Mouse (Mus musculus): Measurements from ENCODE around the gene Rps6kc1.
"Not testable (repeated sequence)": the region's sequence is repeated elsewhere in the genome, so short reads cannot be mapped to it uniquely, and the experiment has no call there.

Gene Rps6kc1

DNA sequence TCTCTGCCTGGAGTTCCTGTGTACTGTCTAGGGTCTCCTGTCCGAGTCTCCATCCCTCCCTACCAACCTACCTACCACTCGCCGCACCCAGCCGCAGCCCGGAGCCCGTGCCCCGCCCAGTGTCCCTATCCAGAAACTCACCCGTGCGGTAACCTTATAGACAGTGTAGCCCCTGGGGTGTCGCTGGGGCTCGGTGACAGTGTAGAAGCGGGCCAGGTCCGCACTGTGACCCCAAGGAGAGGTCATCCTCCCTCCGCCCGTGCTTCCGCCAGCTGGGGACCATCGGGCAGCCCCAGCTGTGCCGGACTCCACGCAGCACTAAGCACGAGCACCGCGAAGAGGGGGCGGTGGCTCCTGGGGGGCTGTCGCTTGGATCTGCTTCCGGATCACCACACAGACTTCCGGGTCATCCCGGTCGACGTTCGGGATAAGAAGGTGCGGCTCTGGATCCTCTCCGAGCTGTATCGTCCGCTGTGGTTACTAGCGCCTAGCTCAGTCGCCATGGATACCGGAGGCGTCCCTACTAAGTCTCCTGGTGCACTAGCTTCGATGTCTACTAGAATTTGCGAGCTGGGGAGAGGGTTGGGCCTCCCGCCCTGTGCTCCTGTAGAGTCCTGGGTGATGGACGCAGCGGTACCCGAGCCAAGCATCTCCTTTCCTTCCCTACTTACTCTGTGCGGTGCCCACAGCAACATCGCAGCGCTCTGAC lies at the start of gene Rps6kc1:
TSS of gene Rps6kc1 (minus strand) at position 356 of the 709 bp plus-strand sequence.
- peak; percentile 88 for DNase-seq (ENCODE audit: low spot score)

GRCm38 (mm10) chr1:190958821-190959220 lies 47.3 kb upstream of the Rps6kc1 start:
- no peak for DNase-seq (ENCODE audit: low spot score)

GRCm38 (mm10) chr1:190953009-190953408 lies 41.4 kb upstream of the Rps6kc1 start:
- DNase-seq (ENCODE audit: low spot score) = no peak

DNA sequence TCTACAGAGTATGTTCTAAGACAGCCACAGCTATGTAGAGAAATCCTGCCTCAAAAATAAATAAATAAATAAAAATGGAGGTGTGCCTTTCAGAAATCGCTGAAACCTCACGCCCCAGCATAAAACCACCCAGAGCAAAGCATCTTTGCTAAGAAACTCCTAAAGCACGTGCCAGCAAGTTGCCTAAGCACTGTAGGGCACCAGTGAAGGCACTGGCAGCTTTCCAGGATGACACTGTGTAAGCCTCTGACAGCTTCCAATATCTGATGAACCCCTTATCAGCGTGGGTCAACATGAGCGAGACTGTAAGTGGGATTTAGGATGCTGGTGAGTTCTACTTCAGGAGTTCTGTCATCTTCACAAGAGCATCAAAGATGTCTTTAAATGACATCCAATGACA lies 39.4 kb upstream of the Rps6kc1 start:
- no peak for DNase-seq (ENCODE audit: low spot score)

DNA sequence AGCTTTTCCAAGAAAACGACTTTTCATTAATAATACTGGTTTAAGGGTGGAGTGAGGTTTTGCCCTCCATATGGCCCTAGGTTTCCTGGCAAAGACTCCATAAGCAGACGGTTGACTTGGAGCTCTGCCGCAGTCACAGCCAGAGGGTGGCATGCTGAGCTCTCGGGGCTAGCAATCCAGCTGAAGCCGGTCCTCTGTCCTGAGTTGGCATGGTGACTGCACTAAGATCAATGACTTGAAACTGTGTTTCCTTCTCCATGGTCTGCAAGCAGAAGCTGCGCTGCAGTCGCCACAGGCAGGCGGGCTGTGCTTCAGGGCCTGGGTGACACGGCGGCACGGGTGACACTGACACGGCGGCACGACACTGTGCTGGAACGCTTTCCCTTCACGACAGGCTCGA lies 37.3 kb upstream of the Rps6kc1 start:
- DNase-seq (ENCODE audit: low spot score) = no peak

- no peak for DNase-seq (ENCODE audit: low spot score)
Observed at GRCm38 (mm10) chr1:190948439-190948838, 36.9 kb upstream of the Rps6kc1 start.

GRCm38 (mm10) chr1:190947986-190948385 lies 36.4 kb upstream of the Rps6kc1 start:
- DNase-seq (ENCODE audit: low spot score) = no peak

DNA sequence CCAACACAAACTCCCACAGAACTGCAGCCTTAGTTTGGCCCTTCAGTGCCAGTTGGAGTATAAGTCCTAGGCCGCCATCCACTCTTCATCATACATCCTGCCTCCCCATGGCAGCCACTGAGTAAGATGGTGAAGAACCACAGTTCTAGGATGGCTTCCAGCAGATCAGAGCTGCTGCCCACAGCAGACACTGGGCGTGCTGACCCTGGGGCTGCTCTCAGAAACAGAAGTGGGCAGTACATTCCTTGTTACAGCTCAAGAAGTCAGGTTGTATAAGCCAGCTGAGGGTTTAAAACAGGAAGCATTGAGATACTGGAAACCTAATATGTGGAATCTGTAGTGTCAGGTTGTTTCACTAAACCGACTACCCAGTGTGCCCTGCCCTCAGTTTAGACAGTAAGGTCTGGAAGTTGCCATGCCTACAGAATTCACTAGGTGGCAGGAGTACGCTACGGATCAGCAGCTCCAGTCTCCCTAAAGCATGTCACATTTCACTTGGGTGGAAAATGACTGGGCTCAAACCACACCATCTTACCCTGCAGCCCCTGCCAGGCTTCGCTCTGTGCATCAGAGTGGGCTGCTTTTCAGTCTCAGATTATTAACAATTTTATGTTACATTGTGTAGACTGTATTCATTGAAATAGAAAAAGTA lies 32.7 kb upstream of the Rps6kc1 start:
- DNase-seq (ENCODE audit: low spot score) = peak; percentile 87

- no peak for DNase-seq (ENCODE audit: low spot score)
Observed at GRCm38 (mm10) chr1:190939803-190940202, 28.2 kb upstream of the Rps6kc1 start.

DNA sequence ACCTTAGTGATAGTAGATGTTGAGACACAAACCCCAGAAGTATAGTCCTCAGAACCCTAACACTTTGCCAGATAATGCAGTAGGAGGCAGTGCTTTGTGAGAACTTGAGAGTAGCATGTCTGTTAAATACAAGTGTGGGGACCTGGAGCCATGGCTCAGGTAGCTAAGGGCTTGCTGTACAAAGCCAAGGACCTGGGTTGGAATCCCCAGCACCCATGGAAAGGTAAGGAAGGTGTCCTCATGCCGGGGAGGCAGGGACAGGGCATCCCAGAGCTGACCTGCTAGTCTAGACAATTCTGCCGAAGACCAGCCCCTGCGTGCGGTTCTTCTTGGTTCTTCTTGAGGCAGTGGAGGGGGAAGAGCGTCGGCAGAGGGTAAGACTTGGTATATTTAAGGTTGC lies 18.6 kb upstream of the Rps6kc1 start:
- DNase-seq (ENCODE audit: low spot score) = no peak

GRCm38 (mm10) chr1:190929010-190929695 lies 17.6 kb upstream of the Rps6kc1 start:
- peak; percentile 56 for DNase-seq (ENCODE audit: low spot score)

DNA sequence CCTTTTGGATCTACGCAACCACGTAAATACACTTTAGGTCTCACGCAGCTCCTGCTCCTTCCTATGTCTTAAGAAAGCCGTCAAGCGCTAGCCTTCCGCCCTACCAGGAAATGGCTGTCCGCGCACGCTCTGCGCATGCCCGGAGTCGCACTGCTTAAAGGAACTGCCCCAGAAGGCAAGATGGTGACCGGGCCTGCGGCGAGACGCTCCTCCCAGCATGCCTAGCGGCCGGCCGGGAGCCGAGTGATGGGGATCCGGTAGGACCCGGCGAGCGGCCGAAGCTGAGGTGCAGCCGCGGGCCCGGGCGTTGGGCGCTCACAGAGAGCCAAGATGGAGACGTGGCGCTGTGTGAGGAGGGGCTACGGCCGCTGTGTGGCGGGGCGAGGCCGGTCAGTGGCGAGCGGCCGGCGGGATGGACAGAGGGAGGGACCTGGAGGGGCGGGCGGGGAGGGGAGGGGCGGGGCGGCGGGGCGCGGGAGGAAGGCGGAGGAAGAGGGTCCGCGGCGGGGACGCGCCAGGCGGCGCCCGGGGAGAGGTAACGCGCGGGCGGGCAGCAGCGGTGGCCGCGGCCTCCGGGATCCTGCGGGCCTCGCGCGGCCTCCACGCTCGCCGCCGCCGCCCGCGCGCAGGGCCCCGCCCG lies 16.9 kb upstream of the Rps6kc1 start:
- peak; percentile 97 for DNase-seq (ENCODE audit: low spot score)

DNA sequence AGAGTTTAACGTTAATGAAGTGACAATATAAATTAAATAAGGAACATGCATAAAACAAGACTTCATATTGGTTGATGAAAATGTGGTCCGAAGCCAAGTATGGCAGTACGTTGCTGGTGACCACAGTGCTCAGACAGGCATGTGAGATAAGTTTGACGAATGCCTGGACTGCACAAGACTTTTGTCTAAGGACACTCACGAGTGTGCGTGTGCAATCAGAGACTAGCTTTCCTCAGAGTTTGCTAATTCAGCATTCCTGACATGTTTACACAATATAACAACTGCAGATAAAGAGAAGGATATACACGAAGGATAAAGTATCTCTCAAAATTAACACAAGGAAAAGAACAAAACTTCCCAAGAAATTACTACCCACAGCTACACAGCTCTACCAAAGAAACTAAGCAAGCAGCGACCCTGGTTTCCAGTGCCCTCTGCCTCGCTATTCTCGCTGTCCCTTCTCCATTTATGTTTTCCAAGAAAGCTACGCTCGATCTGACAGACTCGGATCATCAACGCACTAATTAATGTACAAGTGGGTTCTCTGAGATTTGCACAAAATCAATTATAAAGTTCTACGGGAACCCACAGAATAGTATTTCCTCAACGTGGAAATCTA lies 16.3 kb upstream of the Rps6kc1 start:
- DNase-seq (ENCODE audit: low spot score) = peak; percentile 28

DNA sequence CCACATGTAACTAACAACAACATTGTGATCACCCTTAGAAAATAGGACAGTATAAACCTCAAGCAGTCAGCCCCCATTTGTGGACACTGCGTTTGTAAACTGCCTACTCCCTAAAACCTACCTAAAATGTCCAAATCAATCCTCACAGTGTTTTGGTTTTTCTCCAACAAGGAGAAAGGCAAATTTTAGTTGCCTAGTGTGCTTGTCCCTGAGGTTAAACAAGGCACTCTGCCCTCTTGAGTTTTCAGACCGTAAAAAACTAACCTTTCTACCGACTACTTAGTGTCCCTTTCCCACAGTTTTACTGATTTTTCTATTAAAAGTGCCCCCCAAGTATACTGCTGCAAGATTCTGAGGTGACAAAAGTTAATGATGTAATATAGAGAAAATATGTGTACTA lies 15.7 kb upstream of the Rps6kc1 start:
- DNase-seq (ENCODE audit: low spot score) = no peak

DNA sequence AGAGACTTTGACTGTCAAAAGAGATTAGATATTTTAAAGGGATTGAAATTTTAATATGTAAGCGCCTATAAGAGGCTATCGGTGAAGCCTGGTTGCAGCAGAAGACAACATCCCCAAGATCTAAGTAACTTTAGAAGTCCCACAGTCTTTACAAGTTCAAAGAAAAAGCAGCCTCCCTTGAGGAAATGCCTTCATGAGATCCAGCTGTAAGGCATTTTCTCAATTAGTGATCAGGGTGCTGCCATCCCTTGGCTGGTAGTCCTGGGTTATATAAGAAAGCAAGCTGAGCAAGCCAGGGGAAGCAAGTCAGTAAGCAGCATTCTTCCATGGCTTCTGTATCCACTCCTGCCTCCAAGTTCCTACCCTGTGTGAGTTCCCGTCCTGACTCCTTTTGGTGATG lies 13.2 kb upstream of the Rps6kc1 start, which contains the start of gene Angel2:
TSS of gene Angel2 (plus strand) at position 301 of the 400 bp plus-strand sequence.
- not testable (repeated sequence) for DNase-seq (ENCODE audit: low spot score)

- no peak for DNase-seq (ENCODE audit: low spot score)
Observed at GRCm38 (mm10) chr1:190919725-190920469, 8.3 kb upstream of the Rps6kc1 start.

GRCm38 (mm10) chr1:190918938-190919337 lies 7.4 kb upstream of the Rps6kc1 start:
- DNase-seq (ENCODE audit: low spot score) = no peak

DNA sequence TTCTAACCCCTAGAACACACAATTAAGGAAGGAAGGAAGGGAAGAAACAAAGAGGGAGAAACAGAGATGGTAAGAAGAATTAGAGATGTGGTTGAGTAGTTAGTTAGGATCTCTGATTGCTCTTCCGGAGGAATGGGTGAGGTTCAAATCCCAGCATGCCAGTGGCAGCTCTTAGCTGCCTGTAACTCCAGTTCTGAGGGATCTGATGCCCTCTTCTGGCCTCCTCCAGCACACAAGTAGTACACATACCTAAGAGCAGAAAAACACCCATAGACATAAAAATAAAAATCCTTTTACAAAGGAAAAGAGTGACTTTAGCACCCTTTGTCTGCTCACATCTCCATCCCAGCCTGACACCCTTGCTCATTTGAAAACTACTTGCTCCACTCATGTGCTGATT lies 1.1 kb upstream of the Rps6kc1 start:
- DNase-seq (ENCODE audit: low spot score) = peak; percentile 4

DNA sequence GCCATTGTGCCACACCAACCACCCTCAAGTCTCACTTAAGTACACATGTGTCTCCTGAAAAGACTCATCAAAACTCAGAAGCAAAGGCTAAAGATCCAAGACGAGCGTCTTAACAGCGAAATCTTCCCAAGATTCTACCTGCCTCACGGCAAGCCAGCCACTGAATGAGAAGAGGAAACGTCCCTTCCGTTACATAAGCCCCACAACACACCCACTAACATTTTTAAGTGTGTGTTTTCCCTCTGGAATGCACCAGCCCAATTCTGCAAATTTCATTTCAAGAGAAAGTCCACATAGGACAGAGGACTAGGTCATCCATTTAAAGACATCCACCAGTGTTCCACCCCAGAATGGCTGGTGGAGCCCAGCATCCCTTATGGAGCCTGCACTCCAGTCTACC lies 734 bp downstream of the Rps6kc1 start:
- DNase-seq (ENCODE audit: low spot score) = no peak

DNA sequence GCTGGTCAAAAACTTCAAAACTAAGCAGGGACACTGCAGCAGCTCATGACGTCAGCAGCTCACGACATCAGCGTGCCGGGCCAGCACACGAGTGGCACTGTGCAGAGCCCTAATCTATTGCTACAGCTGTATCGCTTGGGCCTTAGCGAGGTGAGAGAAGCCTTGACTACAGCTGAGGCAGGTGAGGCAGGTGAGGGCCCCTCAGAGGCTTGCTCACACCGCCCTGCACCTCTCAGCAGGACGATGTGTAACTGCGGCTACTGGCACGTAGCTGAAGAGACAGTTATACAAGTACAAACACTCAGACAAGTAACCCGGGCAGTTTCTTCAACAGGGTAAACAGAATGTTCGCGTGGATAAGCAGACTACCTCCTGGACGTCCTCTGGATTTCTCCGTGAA lies 6.9 kb downstream of the Rps6kc1 start:
- no peak for DNase-seq (ENCODE audit: low spot score)

GRCm38 (mm10) chr1:190904136-190904535 lies 7.4 kb downstream of the Rps6kc1 start:
- no peak for DNase-seq (ENCODE audit: low spot score)
